Mouse (Mus musculus): ENCODE results near the gene Il6st.

Gene Il6st

GRCm38 (mm10) chr13:112523346-112523970 is 59.6 kb downstream of the Il6st start:
- no peak for DNase-seq (ENCODE audit: inconsistent ontology term)

DNA sequence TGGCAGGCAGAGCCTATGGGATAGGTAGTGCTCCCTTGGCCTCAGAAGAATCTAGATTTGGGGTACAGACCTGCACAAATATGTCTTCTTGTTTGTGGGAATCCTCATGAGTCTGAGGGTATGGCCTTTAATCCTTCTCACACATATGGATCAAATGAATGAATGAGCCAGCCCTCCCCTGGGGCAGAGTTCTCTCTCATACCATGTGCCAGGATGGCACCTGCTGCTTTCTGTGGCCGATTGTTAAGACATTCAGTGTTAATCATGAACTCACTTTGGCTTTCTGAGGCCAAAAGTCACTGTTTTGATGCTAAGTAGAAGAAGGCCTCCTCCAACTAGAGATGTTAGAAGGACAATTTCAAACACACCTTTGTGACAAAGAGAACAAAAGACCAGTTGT is 63.3 kb downstream of the Il6st start:
- DNase-seq (ENCODE audit: inconsistent ontology term), result no peak

- DNase-seq (ENCODE audit: inconsistent ontology term), result peak; percentile 36
These were observed 66.0 kb downstream of the Il6st start for GRCm38 (mm10) chr13:112529893-112530292.

- no peak for DNase-seq (ENCODE audit: inconsistent ontology term)
These were observed 68.4 kb downstream of the Il6st start for GRCm38 (mm10) chr13:112532235-112532634.

DNA sequence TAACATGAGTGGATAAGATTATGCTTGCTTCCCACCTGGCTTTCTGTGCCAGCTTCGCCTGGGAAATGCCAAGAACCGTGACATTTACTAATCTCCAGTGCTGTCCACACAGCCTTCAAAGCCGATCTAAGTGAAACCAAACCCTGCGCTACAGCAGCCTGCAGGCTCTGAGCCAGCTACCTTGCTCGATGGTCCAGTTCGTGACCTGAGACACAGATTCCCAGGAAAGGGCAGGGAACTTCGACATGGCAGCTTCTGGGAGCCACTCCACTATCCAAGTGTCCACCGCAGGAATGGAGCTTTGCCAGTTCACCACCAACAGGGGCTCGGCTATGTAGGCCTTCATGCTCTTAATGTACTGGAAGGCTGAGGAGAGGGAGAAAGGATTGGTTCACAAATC is 69.7 kb downstream of the Il6st start:
- no peak for DNase-seq (ENCODE audit: inconsistent ontology term)

GRCm38 (mm10) chr13:112536611-112537010 is 72.7 kb downstream of the Il6st start:
- no peak for DNase-seq (ENCODE audit: inconsistent ontology term)

GRCm38 (mm10) chr13:112537065-112537464 is 73.2 kb downstream of the Il6st start:
- no peak for DNase-seq (ENCODE audit: inconsistent ontology term)

DNA sequence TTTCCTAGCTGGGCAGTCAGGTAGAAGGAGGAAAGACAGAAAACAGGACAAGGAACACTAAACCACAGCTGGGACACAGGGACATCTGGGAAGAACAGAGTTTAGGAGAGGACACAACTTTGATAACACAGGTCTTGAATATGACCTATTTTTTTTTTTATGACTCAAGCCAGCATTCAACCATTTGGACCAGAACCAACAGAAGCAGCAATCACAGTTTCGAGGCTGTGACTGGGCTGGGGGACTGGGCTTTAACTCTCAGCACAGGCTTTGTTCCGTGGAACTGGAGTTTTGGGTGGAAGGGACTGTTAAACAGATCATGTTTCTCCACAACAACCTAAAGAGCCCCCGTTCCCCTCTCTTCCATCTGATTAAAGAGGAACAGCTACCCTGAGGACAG is 76.7 kb downstream of the Il6st start:
- DNase-seq (ENCODE audit: inconsistent ontology term), result no peak

DNA sequence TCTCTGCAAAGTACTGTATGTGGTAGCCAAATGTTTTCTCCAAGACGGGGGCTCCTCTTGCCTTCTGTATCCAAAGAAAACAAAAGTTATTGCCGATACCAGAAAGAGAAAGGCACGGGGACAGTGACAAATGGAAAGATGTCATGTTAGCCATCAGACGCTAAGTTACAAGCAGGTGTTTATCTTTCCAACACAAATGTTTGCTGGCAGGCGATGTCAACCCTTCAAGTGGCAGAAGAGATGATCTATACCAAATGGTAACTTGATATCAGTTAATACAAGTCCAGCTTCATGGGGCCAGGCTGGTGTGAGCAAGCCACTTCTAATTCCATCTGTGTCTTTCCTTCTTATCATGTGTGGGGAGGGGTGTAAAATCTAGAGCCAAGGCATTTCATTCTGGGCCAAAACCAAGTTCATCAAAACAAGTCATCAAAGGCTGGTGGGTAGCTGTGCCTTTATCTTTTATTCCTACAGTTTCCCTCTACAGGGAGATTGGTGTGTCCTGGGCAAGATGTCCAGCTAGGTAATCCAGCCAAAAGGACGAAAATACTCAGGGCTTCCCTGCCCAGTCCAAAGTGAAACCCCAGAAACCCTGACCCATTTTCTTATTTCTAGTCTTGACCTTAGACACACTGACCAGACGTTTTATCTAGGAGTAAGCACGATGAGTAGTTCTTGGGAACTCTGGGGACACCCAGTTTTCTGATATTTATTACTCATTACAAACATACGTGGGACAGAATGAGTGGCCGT is 77.5 kb downstream of the Il6st start:
- no peak for DNase-seq (ENCODE audit: inconsistent ontology term)

DNA sequence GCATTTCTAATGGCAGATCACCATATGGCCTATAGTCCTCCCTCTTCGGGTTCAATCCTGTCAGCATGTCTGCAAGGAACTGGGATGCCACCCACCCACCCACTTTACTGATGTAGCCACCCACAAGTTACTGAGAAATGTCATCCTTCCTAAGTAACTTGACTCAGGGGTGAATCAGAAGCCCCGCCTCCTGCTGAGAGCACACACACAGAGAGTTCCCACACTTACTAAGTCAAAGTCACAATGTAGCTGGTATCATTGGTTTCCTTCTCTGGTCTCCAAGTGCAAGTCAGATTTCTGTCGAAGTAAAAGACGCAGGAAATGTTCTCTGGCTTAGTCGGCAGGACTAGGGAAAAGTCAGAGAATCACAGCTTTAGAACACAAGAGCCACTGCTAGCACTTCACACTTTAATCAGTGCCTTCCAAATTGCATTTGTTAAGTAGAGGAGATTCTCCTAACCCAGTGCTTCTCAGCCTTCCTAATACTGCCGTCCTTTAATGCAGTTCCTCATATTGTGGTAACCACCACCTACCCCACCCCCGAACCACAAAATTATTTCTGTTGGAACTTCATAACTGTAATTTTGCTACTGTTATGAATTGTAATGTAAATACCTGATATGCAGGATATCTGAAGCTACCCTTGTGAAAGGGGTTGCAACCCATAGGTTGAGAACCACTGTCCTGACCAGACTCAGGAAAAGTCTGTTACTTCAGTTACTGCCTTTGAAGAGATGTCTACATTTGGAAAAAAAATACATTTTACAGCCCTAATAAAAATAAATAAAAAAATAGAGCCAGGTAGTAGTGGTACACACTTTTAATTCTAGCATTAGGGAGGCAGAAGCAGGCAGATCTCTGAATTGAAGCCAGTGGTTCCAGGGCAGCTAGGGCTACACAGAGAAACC is 88.0 kb downstream of the Il6st start:
- DNase-seq (ENCODE audit: inconsistent ontology term), result no peak

GRCm38 (mm10) chr13:112553304-112553703 is 89.4 kb downstream of the Il6st start:
- DNase-seq (ENCODE audit: inconsistent ontology term), result no peak

DNA sequence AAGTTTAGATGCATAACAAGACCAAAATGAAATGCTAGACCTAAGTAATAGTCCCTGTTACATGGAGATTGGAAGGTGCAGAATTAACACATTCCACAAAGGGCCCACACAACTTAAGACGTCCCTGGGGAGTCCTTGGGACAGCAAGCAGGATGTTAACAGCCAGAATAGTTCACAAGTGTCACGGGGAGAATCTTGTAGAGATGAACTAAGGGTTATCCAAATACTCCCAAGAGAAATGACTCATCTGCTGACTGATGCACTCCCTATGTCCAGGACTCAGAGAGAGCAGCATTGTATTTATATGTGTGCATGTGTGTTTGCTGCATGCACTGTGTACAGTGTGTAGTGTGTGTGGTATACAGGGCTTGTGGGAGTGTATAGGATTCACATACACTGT is 92.6 kb downstream of the Il6st start:
- DNase-seq (ENCODE audit: inconsistent ontology term), result no peak
